Mouse (Mus musculus): ENCODE results near the gene Cacna2d4. TPM values are rescaled to one million over a fixed set of nuclear protein-coding genes. Genes with fewer than 3 reads are reported as not detected.

The Cacna2d4 gene
- polyA plus RNA-seq, 1 experiment: not detected

DNA sequence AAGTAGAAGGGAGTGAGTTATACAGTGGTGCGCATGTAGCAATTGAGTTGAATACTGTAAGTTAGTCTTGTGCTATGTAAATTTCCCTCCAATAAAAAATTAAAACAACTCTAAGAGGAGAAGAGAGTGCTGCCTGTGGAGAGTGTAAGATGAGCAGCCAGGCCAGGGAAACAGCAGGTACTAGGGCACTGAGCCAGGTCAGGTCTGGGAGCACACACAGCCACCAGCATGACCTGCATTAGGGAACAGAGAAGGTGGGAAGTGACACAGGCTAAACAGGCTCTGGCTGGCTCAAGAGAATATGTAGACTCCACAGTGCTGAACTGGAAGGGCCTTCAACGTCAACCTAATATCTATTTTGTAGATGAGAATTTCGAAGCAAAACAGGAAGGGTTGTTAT, 65.0 kb downstream of the Cacna2d4 start:
- TF ChIP-seq CTCF (IDR thresholded peaks at IDR 0.05; ENCODE audit: low read depth, low read length): no peak
- no peak for TF ChIP-seq POLR2A (IDR thresholded peaks at IDR 0.05; ENCODE audit: borderline replicate concordance, low read depth, low read length)
- H3K4me1 ChIP-seq (ENCODE audit: control insufficient read depth, insufficient read depth, low read length): no peaks in the 10 kb centered on the region
- no peak overlapping the region for H3K27ac ChIP-seq (ENCODE audit: insufficient read depth, low read depth, low read length)
- no peak overlapping the region for H3K4me3 ChIP-seq (ENCODE audit: insufficient read depth, low read length)

GRCm38 (mm10) chr6:119303331-119303730, 67.0 kb downstream of the Cacna2d4 start:
- TF ChIP-seq CTCF (IDR thresholded peaks at IDR 0.05; ENCODE audit: low read depth, low read length): no peak
- TF ChIP-seq POLR2A (IDR thresholded peaks at IDR 0.05; ENCODE audit: borderline replicate concordance, low read depth, low read length): no peak
- no peak overlapping the region for H3K27ac ChIP-seq (ENCODE audit: insufficient read depth, low read depth, low read length)
- H3K4me3 ChIP-seq (ENCODE audit: insufficient read depth, low read length): no peak overlapping the region
- H3K4me1 ChIP-seq (ENCODE audit: control insufficient read depth, insufficient read depth, low read length): no peaks in the 10 kb centered on the region

DNA sequence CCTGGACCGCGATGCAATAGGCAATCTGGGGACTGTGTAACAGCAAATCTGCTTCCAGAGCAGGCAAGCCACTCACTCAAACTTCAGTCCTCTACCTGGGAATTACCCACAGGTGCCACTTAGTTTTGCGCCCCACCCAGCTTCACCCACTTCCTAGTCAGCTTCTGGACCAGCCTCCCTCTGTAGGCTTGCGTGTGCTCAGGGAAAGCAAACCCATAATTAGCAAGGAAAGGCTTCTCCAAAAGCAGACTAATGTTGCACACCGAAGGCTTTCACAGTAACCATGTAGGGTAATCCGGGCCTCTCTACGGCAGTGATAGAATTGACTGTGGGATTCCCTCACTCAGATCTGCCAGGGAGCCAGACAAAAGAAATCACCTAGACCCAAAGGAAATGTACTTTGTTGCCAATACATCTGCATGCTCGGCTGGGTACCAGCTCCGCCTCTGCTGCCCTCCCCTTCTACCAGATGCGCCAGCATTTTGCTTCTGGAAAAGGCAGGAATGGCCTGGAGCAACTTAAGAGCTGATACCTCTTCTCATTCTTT, 71.6 kb downstream of the Cacna2d4 start:
- H3K4me3 ChIP-seq (ENCODE audit: insufficient read depth, low read length): no peak overlapping the region
- no peaks in the 10 kb centered on the region for H3K4me1 ChIP-seq (ENCODE audit: control insufficient read depth, insufficient read depth, low read length)
- TF ChIP-seq POLR2A (IDR thresholded peaks at IDR 0.05; ENCODE audit: borderline replicate concordance, low read depth, low read length) (no peak), CTCF (IDR thresholded peaks at IDR 0.05; ENCODE audit: low read depth, low read length) (no peak)
- no peak overlapping the region for H3K27ac ChIP-seq (ENCODE audit: insufficient read depth, low read depth, low read length)

DNA sequence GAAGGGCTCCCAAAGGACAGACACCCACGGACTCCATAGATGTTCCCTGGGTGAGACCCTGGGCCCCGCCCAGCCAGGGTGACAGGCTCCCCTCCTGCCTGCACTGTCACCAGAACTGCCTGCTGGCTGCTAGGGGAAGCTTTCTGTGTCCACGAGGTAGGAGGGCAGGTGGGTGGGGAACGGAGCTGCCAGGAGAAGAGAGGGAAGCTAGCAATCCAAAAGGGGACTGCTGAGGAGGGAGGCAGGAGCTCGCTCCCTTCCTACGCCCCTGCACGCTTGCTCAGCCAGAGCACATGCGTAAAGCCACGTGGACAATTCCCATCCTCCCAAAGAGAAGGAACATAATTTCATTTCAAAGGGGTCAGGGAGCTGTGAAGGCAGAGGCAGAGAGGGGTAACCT, 73.8 kb downstream of the Cacna2d4 start:
- H3K27ac ChIP-seq (ENCODE audit: insufficient read depth, low read depth, low read length): no peak overlapping the region
- no peak for TF ChIP-seq CTCF (IDR thresholded peaks at IDR 0.05; ENCODE audit: low read depth, low read length)
- TF ChIP-seq POLR2A (IDR thresholded peaks at IDR 0.05; ENCODE audit: borderline replicate concordance, low read depth, low read length): no peak
- no peak overlapping the region for H3K4me3 ChIP-seq (ENCODE audit: insufficient read depth, low read length)
- H3K4me1 ChIP-seq (ENCODE audit: control insufficient read depth, insufficient read depth, low read length): no peaks in the 10 kb centered on the region

- Histone ChIP-seq H3K4me3 (ENCODE audit: insufficient read depth, low read length) (no peak overlapping the region), H3K27ac (ENCODE audit: insufficient read depth, low read depth, low read length) (no peak overlapping the region), H3K4me1 (ENCODE audit: control insufficient read depth, insufficient read depth, low read length) (no peaks in the 10 kb centered on the region)
- no peak for TF ChIP-seq CTCF (IDR thresholded peaks at IDR 0.05; ENCODE audit: low read depth, low read length)
- TF ChIP-seq POLR2A (IDR thresholded peaks at IDR 0.05; ENCODE audit: borderline replicate concordance, low read depth, low read length): no peak
Measured at GRCm38 (mm10) chr6:119312381-119312780, 76.1 kb downstream of the Cacna2d4 start.

GRCm38 (mm10) chr6:119313096-119313495, 76.8 kb downstream of the Cacna2d4 start:
- no peaks in the 10 kb centered on the region for H3K4me1 ChIP-seq (ENCODE audit: control insufficient read depth, insufficient read depth, low read length)
- no peak overlapping the region for H3K27ac ChIP-seq (ENCODE audit: insufficient read depth, low read depth, low read length)
- TF ChIP-seq POLR2A (IDR thresholded peaks at IDR 0.05; ENCODE audit: borderline replicate concordance, low read depth, low read length) (no peak), CTCF (IDR thresholded peaks at IDR 0.05; ENCODE audit: low read depth, low read length) (no peak)
- no peak overlapping the region for H3K4me3 ChIP-seq (ENCODE audit: insufficient read depth, low read length)

- no peaks in the 10 kb centered on the region for H3K4me1 ChIP-seq (ENCODE audit: control insufficient read depth, insufficient read depth, low read length)
- no peak overlapping the region for H3K27ac ChIP-seq (ENCODE audit: insufficient read depth, low read depth, low read length)
- no peak overlapping the region for H3K4me3 ChIP-seq (ENCODE audit: insufficient read depth, low read length)
- no peak for TF ChIP-seq CTCF (IDR thresholded peaks at IDR 0.05; ENCODE audit: low read depth, low read length)
- TF ChIP-seq POLR2A (IDR thresholded peaks at IDR 0.05; ENCODE audit: borderline replicate concordance, low read depth, low read length): no peak
Measured at GRCm38 (mm10) chr6:119313588-119314375, 77.5 kb downstream of the Cacna2d4 start.

GRCm38 (mm10) chr6:119314751-119315476, 78.6 kb downstream of the Cacna2d4 start:
- no peak for TF ChIP-seq CTCF (IDR thresholded peaks at IDR 0.05; ENCODE audit: low read depth, low read length)
- no peak for TF ChIP-seq POLR2A (IDR thresholded peaks at IDR 0.05; ENCODE audit: borderline replicate concordance, low read depth, low read length)
- no peak overlapping the region for H3K27ac ChIP-seq (ENCODE audit: insufficient read depth, low read depth, low read length)
- H3K4me3 ChIP-seq (ENCODE audit: insufficient read depth, low read length): no peak overlapping the region
- H3K4me1 ChIP-seq (ENCODE audit: control insufficient read depth, insufficient read depth, low read length): no peaks in the 10 kb centered on the region

DNA sequence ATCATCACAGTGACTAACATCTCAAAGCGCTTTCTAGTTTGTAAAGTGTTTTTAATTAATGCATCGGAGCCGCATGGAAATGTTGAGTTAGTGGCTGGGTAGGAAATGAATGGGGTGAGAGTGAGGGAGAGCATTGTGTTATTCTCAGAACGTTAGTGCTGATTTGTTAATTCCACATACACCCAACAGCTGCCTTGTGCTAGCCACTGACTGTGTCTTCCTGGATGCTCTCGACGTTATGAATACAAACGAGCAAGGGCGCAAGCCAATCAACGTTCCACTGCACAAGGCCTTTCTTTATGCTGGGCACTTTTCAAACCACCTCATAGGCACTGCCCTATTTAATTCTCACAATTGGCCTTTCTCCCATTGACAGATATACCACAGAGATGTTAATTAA, 82.4 kb downstream of the Cacna2d4 start:
- no peak overlapping the region for H3K4me3 ChIP-seq (ENCODE audit: insufficient read depth, low read length)
- H3K4me1 ChIP-seq (ENCODE audit: control insufficient read depth, insufficient read depth, low read length): no peaks in the 10 kb centered on the region
- TF ChIP-seq POLR2A (IDR thresholded peaks at IDR 0.05; ENCODE audit: borderline replicate concordance, low read depth, low read length): no peak
- no peak for TF ChIP-seq CTCF (IDR thresholded peaks at IDR 0.05; ENCODE audit: low read depth, low read length)
- no peak overlapping the region for H3K27ac ChIP-seq (ENCODE audit: insufficient read depth, low read depth, low read length)

GRCm38 (mm10) chr6:119319358-119319757, 83.0 kb downstream of the Cacna2d4 start:
- no peaks in the 10 kb centered on the region for H3K4me1 ChIP-seq (ENCODE audit: control insufficient read depth, insufficient read depth, low read length)
- H3K27ac ChIP-seq (ENCODE audit: insufficient read depth, low read depth, low read length): no peak overlapping the region
- TF ChIP-seq CTCF (IDR thresholded peaks at IDR 0.05; ENCODE audit: low read depth, low read length) (peak; percentile 15; the same call in 1 of the 2 replicates), POLR2A (IDR thresholded peaks at IDR 0.05; ENCODE audit: borderline replicate concordance, low read depth, low read length) (no peak)
- H3K4me3 ChIP-seq (ENCODE audit: insufficient read depth, low read length): no peak overlapping the region
